Mouse (Mus musculus) CD4-positive, CD25-positive, alpha-beta regulatory T cell, adult 2 months (primary cell): ENCODE measurements around the gene Tbxa2r.

Experiments used
- DNase-seq: peaks from one replicate; pipeline ENCODE4 v3.0.0-alpha.2; 2012; ENCODE audit warnings: low read depth, low spot score

Tbxa2r gene

DNA sequence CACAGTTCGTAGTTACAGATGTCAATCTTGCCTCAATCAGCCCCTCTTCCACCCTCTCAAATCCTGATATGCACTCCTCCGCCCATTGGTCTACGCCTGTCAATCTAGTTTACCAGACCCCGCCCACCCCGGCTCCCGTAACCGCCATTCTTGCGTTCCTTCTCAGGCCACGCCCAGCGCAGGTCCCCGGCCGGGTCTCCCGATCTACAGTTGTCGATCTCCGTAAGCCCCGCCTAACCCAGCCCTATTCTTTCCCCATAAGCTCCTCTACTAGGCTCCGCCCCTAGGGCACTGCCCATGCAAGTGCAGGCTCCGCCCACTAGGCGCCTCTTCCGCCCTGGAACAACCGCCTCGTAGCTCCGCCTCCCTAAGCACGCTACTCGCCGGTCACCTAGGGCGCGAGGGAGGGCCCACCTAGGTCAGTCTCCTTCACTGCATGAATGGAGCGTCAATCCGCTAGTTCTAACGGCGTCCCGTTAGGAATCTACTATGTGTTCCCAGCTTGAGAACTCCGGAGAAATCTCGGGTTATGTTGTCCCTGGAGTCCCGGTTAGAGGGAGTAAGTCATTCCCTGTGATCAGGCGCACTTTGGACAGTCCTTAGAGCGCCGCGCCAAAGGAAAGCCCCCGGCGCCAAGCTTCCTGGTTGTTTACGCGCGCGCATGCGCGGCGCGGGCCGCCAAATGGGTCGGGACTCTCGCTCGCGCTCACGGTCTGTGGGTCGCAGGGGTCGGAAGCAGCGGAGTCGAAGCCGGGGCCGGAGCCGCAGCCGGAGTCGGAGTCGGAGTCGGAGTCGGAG lies 7.8 kb upstream of the Tbxa2r start, which contains the start of gene Cactin:
Gene Cactin, plus strand, starts transcription at position 554 of the 798 bp plus-strand sequence.
- DNase-seq, result peak; percentile 100

DNA sequence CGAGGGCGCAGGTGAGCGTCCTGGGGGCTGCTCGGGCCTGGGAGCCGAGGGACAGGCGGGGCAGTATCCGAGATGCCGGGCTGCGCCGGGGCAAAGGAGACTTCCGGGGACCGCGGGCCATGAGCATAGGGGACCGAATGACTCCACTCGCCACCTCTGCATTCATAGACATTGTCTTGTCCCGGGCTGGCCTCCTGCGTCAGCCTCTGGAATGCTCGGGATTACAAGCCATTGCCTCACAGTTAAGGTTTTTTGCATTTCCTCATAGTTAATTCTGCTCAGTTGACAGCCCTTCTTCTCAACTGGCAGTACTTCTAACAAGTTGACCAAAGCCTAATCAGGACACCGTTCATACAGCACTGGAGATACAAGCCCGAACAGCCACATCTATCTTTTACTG lies 7.1 kb upstream of the Tbxa2r start:
- no peak for DNase-seq

DNA sequence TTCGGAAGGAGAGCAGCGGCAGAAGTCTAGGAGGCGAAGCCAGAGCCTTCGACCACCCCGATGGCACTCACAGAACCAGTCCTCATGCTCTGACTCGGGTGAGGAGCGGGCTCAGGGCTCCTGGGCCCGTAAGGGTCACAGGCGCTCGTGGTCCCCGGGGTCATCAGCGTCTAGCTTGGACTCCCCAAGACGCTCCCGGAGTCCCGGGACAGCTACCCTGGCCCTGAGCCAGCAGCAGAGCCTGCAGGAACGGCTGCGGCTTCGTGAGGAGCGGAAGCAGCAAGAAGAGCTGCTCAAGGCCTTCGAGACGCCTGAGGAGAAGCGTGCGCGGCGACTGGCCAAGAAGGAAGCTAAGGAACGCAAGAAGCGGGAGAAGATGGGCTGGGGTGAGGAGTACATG lies 6.1 kb upstream of the Tbxa2r start:
- no peak for DNase-seq

DNA sequence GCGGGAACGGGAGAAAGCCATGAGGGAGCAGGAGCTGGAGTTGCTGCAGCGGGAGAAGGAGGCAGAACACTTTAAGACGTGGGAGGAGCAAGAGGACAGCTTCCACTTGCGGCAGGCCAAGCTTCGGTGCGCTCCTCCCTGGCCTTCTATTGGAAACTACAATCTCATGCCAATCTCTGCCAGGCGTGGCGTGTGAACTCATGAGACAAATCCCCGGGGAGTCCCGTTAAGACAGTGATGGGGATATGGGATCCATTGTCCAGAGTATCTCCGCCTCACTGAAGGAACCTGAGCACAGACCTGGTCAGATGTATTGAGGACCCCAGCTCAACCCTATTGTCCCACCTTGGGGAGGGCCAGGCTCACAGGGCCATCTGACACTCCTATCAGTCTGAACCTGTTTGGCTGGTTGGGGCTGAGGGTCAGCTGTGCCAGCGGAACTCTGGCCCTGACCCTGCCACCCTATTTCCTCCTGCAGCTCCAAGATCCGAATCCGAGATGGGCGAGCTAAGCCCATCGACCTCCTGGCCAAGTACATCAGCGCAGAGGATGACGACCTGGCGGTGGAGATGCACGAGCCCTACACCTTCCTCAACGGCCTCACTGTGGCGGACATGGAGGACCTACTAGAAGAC lies 5.3 kb upstream of the Tbxa2r start:
- no peak for DNase-seq

DNA sequence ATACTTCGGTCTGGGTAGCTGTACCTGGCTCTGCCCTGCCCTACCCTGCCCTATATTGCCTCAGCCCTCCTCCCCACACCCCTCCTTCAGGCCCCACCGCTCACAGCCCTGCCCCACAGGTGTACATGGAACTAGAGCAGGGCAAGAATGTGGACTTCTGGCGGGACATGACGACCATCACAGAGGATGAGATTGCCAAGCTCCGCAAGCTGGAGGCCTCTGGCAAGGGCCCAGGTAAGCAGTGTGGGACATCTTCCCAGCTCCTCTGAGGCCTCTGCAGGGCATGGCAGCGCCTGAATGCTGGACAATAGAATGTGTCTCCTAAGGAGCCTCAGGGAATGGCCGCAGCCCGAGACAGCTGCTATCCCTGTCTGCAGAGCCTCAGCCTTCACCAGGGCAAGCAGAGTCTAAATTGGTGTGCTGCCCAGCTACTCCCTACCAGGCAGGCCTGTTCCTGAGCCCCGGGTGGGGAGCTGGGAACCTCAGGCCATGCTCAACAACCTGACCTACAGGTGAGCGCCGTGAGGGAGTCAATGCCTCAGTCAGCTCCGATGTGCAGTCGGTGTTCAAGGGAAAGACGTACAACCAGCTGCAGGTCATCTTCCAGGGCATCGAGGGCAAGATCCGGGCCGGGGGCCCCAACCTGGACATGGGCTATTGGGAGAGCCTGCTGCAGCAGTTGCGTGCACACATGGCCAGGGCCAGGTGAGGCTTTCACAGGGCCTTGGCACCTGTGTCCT lies 4.6 kb upstream of the Tbxa2r start:
- no peak for DNase-seq

DNA sequence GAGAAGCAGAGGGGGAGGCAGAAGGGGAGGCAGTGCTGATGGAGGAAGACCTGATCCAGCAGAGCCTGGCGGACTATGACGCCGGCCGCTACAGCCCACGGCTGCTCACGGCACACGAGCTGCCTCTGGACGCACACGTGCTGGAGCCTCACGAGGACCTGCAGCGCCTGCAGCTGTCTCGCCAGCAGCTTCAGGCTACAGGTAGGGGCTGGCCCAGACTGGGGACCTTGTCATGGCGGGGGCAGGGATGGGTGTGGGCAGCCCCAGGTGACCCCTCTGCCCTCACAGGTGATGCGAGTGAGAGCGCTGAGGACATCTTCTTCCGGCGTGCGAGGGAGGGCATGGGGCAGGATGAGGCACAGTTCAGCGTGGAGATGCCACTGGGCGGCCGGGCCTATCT lies 3.4 kb upstream of the Tbxa2r start:
- no peak for DNase-seq

DNA sequence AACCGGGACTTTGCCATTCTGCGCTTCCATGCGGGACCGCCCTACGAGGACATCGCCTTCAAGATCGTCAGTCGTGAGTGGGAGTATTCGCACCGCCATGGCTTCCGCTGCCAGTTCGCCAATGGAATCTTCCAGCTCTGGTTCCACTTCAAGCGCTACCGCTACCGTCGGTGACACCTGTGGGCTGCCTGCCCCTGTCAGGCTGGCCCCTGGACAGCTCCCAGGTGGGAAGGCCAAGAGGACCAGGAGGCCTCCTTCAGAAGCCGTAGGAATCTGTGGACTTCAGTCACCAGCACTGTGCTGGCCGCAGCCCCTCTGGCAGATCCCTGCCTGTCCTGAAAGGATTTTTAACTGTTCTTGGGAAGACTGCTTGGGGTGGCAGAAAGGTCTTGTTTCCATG lies 2.8 kb upstream of the Tbxa2r start:
- DNase-seq, result no peak

DNA sequence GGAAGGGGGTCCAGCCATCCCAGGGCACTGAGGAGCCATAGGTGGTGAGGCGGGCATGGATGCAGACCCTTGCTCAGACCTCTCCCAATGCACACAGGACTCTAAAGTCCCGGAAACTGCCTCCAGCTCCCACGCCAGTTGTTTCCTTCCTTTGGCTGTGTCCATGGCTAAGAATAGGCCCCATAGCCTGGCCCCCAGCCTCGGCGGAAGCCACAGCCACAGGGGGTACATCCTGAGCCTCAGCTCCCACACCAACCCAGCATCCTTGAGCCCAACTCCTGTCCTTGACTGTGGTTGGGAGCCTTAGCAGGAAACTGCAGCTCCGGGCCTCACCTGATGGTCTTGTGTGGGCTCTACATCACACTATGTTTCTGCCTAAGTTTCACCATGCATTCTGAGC lies 1.7 kb upstream of the Tbxa2r start:
- no peak for DNase-seq

DNA sequence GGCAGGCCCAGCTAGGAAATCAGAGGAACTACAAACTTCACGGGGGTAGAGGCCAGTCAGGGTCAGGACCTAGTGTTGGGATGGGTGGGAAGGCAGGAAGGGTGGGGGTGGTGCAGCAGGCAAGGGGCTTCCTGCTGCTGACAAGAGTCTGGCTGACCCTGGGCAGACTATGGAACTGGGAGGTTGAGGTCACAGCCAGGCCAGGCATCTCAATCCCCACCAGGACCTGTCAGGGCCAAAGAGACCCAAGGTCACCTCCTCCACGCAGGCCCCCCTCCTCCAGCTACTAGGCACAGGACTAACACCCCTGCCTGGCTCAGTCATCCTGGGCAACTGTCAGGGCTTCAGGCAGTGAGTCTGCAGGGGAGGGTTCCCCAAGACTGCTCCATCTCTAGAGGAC lies 572 bp upstream of the Tbxa2r start:
- DNase-seq, result no peak

DNA sequence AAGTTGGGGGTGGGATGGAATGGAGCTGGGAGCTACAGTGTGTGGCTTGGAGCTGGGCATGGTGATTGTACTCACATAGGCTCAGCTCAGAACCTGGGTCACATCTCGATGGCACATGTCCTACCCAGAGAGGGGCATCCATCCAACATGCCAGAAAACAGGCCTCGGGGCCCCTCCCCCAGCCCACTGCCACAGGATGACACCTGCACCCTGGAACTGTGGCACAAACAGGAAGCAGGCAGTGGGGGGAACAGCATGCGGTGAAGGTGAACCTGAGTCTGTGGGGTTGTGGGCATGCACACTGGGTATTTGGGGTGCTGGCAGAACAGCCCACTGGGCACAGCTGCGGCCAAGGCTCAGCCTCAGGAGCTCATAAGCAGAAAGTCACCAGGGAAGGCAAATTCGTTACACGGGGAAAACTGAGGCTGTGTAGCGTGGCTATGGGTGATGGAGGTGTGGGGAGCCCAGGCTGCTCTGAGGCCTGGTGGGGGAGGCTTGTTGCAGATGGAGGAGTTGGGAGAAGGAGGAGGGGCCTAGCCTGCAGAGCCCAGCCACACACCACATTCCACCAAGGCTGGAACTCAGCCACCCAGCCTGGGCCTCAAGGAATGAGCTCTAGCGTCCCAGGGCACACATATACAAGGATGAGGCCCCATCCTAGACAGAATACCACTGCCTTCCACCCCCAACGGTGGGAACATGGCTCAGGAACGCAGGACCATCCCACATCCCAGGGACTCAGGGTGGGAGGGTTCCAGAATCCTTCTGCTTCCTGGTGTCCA lies 854 bp downstream of the Tbxa2r start:
- DNase-seq, result peak; percentile 64

DNA sequence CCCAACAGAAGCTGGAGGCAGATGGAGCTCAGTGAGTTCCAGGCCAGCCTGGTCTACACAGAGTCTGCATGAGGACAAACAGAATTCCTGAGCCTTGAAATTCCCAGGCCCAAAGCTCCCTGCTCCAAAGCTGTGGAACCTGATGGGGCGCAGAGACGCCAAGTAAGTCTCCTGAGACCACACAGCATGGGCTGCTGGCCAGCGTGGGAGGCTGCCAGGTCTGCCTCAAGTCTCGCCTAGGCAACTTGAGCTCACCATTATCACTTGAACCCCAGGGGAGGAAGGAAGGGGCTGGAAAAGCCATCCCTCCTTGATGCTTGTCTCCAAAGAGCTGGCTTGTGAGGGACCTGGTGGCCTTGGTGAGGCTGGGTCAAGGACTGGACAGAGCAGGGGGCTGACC lies 1.5 kb downstream of the Tbxa2r start:
- no peak for DNase-seq

DNA sequence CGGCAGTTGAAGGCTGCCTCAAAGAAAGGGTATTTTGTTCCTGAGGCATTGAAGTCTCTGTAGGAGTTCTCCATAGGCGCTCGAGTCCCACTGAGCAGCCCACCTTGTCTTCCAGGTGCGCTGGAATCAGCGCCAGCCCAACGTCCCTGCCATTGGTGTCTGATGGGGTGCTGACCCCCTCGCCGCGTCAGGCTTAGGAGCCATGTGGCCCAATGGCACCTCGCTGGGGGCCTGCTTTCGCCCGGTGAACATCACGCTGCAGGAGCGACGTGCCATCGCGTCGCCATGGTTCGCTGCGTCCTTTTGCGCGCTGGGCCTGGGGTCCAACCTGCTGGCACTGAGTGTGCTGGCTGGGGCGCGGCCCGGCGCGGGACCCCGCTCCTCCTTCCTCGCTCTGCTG lies 3.7 kb downstream of the Tbxa2r start:
- no peak for DNase-seq

DNA sequence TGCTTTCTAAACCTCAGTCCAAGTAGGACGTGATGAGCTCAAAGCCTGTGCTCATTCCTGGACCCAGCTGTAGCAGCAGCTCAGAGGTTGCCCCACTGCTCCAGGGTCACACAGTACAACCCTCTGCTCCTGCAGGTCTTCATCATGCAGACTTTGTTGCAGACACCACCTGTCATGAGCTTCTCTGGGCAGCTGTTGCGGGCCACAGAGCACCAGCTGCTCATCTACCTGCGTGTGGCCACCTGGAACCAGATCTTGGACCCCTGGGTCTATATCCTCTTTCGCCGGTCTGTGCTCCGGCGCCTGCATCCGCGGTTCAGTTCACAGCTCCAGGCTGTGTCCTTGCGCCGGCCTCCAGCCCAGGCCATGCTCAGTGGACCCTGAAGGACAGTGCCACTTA lies 5.8 kb downstream of the Tbxa2r start:
- no peak for DNase-seq

DNA sequence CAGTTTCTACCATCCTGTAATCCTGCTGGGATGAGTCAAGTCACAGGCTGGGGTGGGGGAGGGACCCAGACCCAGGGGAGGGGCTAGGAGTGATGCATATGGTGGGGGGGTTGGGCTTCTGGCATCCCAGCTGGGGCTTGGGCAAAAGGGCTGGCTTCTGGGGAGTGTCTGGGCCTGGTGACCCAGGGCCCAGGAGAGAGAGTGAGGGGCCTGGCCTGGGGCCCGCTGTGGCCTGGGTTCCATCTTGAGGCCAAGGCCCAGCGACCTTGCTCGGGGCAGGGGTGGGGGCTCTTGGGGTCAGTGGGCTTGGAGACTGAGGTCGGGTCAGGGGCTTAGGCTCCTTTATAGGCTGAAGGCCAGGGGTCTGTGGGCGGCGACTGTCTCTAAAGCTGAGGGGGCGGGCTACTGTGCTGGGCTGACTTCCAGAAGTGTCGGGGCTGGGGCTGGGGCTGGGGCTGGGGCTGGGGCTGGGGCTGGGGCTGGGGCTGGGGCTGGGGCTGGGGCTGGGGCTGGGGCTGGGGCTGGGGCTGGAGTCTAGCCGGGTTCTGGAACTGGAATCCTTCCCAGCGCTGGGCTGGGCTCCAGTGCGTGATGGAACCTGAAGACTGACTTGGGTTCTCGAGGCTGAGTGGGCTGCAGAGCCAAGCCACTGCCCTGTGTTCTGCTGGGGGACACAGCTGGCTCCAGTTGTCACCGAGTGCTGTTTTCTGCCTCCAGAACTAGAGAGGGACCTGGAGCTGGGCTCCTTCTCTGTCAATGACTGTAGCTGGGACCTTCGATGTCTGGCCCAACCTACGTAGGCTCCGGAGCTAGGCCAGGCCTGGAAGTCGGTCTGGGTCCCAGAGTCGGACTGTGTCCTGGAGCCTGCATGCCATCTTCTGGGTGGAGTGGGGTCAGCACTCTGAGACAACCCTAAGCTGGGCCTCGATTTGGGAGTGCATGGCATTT lies 7.1 kb downstream of the Tbxa2r start:
- DNase-seq, result no peak

DNA sequence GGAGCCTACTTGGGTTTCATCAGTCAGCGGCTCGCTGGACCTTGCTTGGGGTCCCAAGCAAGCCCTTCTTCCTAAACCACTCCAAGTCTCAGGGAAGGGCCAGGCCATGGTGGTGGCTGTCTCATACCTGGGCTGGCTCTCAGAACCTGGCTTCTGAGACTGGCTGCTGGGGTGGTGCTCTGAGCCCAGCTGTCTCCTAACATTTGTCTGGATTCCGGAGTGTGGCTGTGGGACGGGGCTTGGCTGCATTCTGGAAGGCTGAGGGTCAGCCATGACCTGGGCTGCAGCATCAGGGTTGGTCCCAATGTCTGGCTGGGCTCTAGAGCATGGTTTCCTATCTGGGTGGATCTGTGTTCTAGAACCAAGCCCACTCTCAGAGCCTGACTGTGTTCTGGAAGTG lies 8.0 kb downstream of the Tbxa2r start:
- DNase-seq, result no peak

DNA sequence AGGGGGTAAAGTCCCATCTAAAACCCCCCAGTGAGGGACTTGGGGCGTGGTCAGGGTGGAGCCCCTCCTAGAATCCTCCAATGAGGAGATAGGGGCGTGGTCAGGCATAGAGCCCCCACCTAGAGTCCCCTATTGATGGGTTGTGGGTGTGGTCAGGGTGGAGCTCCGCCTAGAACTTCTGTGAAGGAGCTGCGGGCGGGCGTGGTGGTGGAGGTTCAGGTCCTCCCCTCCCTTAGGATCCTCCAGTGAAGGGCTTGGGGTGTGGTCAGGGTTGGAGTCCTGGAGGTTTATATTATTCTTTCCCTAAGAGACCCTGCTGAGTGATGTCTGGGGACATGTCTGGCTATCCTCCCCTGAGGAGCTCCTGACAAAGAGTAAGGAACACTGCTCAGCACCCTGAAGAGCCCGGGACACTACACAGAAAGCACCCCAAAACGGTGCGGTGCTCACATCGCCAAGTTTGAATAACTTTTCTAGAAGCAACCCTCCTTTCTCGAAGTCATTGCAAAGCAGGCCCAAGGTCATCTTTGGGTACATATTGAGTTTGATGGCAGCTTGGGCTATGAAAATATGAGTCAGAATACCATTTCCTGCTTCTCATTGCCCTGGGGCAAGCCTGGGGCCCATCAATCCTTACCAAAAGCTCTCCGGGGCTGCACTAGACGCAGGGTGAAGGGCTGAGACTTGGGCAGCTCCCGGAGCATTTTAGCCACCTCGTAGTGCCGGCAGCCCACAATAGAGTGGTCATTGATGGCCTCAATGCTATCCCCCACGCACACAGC lies 12.2 kb downstream of the Tbxa2r start:
- DNase-seq, result no peak

DNA sequence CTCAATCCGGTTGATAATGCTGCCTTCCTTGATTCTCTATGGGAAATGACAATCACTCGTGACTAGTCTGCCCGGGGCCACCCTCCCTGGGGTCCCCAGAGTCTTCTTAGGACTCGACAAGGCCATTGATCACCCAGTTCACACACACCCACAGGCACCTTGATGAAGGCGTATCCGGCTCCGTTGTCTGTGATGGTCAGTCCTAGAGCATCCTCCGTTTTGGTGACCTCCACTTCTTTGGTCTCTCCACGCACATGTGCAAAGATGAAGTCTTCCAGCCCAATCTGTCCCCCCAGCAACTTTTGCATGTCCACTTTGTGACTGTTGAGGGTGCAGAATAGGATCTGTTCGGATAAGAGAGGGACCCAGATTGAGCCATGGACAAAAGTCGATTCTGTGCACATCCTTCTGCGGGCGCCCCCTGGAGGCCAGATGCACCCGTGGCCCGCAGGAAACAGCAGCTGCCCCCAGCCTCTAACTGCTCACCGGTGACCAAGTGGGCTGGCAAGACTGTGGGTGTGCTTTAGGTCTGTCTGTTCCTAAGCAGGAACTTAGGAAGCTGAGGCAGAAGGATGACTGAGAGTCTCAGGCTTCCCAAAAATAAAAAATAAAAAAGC lies 12.9 kb downstream of the Tbxa2r start:
- peak; percentile 87 for DNase-seq

DNA sequence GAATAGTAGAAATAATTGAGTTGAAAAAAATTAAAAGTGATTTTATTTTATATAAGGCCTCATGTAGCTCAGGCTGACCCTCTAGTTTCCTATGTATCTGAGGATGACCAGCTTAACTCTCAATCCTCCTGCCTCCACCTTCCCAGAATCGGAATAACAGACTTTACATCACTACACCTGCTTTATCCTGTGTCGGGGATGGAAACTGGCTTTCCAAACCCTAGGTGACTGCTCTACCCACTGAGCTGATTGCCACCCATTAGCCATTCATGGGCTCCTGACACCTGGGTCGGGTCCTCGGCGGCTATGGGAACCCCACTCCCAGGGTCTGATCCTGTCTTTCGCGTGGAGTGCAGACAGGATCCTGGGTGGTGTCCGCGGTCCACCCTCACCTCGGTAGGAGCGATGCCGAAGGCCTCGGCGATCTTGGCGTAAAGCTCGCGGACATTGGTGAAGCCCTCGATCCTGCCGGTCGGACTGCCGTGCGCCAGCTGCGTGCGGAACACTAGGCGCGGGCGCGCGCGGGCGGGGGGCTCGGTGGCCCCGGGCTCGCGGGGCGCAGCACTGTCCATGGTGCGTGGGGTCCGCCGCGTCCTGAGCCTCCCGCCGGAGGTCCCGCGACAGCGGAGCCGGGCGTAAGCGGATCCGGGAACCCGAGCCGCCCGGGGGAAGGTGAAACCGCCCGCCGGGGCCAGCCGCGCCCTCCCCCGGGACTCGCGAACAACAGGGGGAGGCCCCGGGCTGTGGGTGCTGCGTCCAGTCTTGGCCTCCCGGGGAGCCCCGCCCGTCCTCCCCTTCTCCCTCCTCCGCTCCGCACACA lies 14.4 kb downstream of the Tbxa2r start, which contains the start of gene Gipc3:
Gene Gipc3, minus strand, starts transcription at position 581 of the 820 bp plus-strand sequence.
- DNase-seq, result peak; percentile 36
